Mouse (Mus musculus) heart, postnatal 4 days (tissue): ENCODE measurements at regions not wholly inside any gene's neighbourhood (a gene's known extent, or its start where the extent isn't known, plus 50 kb on each side); places are given as distances from the start of the nearest gene placed in this dataset.

ENCODE experiments used
- DNase-seq: peaks from one replicate; pipeline ENCODE4 v3.0.0; 2021

- DNase-seq, result no peak
These were observed 92.0 kb downstream of the Cdc5l start for GRCm38 (mm10) chr17:45341573-45341972.

DNA sequence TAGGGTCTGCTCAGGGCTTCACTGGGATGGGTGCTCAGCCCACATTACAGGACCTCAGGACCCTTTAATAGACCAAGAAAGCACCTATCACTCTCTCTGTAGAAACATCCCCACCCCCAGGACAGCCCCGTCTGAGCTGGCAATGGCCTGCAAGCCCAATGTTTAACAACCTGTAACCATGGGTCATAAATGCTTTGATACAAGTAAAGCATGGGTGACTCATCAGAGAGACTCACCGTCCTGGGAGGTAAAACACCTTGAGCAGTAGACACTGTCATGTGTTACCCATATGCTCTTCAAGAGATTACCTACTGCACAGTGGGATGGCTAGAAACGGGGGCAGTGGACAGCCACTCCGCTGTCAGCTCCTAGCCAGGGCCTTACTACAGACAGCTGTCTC lies 92.7 kb downstream of the Cdc5l start:
- no peak for DNase-seq

DNA sequence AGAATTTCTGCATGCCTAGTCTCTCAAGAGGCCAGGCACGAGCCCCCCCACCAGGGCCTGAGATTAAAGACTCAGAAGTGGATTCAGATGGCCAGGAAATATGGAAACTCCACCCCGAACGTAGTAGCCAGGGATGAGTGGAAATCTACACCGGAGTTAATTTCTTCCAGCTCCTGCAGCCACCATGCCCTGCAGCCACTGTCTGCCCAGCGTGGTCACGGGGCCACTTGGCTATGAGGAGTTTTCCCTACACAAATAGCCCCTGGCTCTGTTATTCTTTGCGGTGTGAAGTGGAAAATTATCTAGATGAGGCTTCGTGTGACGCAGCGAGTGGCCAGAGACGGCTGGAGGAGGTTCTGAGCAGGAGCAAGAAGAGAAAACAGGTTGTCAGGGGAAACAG lies 94.3 kb downstream of the Cdc5l start:
- no peak for DNase-seq

GRCm38 (mm10) chr17:45338086-45338485 lies 95.5 kb downstream of the Cdc5l start:
- DNase-seq, result no peak

DNA sequence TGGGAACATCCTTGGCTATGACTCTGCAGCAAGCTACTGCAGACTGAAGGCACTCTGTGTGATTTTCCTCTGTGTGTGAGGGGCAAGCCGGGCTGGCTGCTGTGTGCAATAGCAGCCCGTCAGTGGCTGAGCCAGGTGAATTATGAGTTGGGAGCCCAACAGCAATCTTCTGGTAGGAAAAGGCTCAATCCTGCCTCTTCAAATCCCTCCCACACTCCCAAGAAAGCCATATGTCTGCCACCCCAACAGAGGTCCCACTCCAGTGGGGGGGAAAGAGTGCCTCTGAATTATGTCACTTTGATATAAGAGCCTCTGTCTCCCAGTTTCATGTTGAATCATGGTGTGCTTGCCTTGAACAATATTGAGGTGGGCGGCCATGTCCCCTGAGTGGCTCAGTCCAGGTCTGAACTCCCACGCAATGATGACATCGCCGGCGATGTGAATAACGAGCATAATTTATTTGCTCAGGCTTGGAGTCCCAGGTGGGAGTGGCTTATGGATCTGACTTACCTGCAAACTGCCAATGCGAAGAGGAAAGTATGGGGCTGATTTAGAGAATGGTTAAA lies 97.9 kb downstream of the Cdc5l start:
- DNase-seq, result no peak

- DNase-seq, result no peak
These were observed 98.7 kb downstream of the Cdc5l start for GRCm38 (mm10) chr17:45334732-45335381.

DNA sequence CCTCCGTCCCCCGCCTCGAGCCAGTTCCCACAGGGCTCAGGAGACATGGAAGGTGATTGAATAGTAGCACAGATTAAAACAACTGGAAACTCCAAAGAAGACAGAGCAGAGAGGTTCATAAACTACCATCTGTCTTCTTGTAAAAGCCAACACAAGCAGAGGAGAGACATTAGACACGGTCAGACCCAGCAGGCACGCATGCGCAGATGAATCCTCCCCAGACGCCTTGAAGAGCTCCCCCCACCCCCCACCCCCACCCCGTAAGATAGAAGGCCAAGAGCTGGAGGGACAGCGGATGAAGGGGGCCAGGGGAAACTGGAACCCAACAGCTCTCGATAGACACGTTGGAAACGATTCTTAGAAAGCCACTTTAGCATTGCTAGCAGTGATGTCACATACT lies 101.2 kb downstream of the Cdc5l start:
- DNase-seq, result no peak

DNA sequence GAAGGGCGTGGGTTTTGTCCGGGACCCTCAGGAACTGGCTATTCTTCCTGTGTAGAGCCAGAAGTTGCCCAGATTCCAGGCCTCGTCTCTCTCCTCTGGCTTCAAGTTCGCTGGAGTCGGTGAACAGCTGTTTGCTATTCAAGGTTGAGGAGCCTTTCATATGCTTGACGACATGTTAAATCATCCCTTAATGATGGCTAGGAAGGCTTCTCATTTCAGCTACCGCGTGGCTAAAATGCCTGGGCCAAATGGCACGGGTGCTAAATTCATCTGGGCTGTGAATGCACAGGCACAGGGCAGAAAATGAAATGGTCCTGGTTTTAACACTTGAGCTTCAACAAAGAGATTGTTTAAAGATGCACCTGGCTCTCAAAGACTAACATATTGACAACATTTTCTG lies 104.3 kb downstream of the Cdc5l start:
- DNase-seq, result no peak

DNA sequence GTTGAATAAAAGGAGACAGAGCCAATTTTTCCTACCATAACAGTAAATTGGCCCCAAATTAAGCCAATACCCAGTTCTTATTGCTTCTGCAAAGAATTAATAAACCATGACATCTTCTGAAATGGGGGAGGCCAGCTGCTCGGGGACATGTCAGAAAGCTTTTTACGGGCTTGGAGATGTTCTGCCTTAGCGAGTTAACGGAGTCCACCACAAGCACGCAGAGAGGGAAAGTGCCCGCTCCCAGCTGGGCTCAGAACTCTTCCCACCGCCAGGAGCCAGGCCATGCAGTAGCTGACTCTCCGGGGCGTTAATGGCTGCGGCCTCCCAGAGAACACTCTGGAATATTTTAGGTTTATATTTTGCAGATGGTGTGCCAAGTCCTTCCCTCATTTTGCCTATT lies 106.8 kb downstream of the Cdc5l start:
- DNase-seq, result no peak

DNA sequence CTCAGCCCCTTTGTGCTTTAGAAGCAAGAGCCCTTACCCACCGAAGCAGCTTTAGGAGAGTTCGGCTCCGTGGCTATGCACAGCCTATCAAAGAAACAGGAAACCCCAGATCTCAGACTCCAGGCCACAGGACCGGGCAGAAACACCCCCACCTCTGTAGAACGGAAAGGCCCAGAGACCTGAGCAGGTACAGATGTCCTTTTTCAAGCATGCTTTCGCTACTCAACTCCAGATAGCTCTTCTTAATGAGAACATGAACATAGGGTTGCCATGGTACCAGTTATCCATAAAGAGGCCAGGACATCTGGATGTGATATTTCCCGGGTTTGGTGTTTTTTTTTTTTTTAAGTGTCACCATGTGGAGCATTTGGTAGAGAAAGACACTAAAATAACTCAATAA lies 107.4 kb downstream of the Cdc5l start:
- DNase-seq, result no peak

GRCm38 (mm10) chr17:45322842-45323241 lies 110.7 kb downstream of the Cdc5l start:
- DNase-seq, result no peak

GRCm38 (mm10) chr17:45320074-45320473 lies 113.5 kb downstream of the Cdc5l start:
- no peak for DNase-seq

DNA sequence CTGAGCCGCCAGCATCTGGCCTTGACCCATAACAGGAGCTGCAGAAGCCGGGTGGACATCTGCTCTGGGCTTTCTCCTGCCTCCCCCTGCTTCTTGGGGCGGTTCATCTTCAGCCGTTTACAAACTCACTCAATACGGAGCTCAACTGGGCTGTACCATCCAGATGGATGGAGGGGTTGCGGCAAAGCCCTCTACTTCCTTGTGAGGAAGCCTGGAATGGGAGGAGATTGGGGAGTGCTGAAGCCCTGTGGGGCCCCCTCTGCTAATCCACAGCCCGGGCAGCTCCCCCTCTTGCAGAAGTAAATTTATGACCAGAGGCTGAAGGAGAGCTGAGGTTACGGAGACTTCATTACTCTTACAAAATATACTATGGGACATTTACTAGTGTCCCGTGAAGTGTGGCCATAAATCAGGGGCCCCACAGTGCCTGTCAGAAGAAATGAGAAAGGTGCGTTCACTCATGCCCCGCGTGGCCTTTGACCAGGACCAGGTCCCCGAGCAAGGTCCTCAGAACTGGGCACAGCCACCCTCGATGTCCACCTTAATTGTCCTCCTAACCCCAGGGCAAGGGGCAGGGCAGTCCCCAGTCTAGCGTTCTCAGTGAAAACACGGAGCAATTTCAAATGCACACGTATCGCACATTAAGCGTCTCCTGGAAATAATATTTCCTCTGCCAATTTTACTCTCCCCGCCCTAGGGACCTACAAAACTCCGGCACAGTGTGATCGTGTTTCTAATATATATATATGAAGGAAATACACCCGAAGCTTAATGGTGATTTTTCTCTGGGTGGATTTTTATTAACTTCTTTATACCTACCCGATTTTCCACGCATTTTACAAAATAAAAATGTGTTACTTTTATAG lies 115.1 kb downstream of the Cdc5l start:
- no peak for DNase-seq

DNA sequence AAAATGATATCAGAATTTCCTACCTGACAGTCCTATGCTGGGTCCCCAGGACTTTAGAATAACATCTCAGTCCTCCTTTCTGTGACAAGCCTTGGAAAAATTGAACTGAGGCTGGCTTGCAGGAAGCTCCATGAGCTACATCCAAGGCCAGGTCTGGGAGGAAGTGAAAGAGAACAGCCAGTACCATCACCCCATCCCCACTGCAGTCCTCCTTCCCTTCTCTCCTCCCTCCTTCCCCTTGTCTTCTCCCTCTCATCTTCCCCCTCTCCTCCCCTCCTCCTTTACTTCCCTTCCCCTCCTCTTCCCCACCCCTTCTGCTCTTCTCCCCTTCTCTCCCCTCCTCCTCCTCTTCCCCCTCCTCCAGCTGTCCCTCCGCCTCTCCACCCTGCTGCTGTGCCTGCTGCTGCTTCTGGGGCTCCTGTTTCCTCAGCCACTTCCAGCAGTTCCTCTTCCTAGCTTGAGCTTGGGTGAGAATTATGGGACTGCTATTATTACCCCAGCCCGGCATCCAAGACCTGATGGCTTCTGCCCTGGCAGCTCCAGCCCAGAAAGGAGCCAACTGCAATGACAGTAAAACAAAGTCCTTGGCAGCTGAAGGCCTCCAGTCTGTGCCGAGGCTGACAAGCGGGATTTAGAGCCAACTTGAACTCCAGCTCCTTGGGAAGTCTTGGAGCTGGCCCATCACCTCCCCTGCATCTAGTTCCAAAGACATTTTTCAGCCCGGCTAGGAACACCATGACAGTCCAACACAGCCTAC lies 120.8 kb downstream of the Cdc5l start:
- peak; percentile 46 for DNase-seq

GRCm38 (mm10) chr17:45306506-45306905 lies 127.0 kb downstream of the Cdc5l start:
- no peak for DNase-seq

DNA sequence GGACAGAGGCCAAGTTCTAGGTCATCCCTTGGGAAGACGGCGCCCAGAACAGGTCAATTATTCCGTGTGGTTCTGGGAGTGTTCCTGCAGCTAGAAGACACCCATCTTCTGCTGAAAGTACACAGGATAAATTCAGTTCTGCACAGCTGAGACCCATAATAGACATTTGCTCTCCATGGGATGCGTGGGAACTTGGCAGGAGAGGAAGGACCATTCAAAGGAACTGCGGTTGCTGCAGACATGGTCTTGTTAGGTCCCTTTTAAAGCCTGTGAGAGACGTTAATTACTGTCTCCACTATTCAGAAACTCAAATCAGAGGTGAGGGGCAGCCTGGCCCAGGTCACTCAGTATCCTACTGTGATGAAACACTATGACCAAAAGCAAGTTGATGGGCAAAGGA lies 130.4 kb downstream of the Cdc5l start:
- DNase-seq, result no peak

GRCm38 (mm10) chr17:45298355-45298754 lies 135.2 kb downstream of the Cdc5l start:
- DNase-seq, result no peak

DNA sequence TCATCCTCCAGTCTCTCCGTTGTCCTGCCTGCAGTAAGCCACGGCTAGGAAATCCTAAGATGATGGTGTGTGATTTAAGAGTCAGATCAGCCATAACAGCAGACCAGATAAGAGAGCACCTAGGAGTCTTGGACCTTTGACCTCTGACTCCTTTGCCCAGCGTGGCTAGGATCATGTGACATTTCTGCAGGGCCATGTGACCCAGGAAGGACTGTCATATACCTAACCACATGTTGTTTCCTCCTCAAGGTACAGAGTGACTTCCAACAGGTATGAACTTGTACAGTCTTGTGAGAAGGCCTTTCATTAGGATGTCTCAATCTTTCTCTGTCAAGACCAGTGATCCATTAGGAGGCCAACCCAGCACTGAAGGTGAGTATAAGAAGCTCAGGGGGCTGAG lies 135.7 kb downstream of the Cdc5l start:
- no peak for DNase-seq

- DNase-seq, result no peak
These were observed 137.2 kb downstream of the Cdc5l start for GRCm38 (mm10) chr17:45296363-45296762.

DNA sequence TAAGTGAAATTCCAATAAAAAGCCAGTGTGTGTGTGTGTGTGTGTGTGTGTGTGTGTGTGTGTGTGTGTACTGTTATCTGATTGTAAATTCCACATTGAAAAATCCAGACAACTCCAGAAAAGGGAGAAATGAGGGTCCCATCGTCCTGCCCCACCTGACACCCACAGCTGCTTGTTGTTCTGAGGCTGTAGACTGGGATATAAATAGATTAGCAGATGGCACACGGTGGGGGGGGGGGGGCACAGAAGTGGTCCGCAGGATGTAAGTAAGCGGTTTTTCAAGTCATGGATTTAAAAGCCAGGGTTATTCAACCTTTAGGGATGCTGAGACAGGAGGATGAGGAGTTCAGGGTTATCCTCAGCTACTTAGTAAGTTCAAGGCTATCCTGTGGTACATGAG lies 138.7 kb downstream of the Cdc5l start:
- DNase-seq, result no peak

DNA sequence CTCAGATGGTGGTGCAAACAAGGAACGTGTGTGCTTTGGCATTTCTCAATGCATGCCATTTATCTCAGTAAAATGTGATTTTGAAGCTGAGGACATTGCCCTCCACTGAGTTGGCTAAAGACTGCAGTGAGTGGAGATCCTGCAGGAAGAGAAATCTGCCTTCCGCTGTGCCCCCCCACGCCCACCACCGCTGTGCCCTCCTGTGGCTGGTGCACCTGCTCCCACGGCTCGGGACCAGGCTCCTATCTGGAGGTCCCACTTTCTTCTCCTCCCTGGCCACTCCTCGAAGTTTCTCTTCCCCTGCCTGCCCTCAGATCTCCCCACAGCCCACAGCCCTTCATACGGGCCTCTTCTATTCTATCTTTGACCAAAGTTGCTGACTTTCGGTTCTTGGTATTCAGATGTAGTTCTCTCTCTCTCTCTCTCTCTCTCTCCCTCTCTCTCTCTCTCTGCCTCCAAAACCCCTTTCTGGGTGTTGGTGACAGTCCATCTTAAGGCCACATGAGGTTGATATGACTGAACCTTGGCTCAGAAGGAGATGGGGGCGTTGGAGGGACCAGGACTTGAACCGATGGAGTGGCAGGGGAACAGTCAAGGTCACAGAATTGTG lies 139.2 kb downstream of the Cdc5l start:
- DNase-seq, result no peak

- no peak for DNase-seq
These were observed 140.7 kb downstream of the Cdc5l start for GRCm38 (mm10) chr17:45292883-45293282.

- DNase-seq, result no peak
These were observed 142.5 kb downstream of the Cdc5l start for GRCm38 (mm10) chr17:45291052-45291451.
